Mouse (Mus musculus): ENCODE measurements at regions not wholly inside any gene's neighbourhood (a gene's known extent, or its start where the extent isn't known, plus 50 kb on each side); places are given as distances from the start of the nearest gene placed in this dataset.

DNA sequence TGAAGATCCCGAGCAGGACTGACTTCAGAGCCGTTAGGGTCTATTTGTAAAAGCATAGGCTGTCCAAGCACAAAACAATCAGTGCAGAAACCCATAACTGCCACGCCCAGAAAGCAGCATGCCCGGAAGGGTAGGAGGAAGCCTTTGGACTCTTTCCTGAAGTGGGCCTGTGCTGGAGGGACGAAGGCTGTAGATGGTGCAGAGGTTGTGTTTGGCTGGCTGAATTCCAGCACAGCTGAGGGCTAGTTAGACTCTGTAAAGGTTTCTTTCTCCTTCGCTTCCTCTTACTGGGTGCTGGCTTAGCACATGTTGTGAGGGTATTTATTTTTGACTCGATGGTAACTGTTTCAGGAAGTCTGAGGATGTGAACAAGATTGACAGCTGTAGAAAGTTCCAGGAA lies 254.5 kb downstream of the Tbc1d1 start:
- no peak overlapping the region for H3K27ac ChIP-seq (replicated peaks; ENCODE audit: low read depth, low read length)
- H3K9me3 ChIP-seq (ENCODE audit: control insufficient read depth, low read length), result no peaks in the 10 kb centered on the region
- DNase-seq (ENCODE audit: low spot score), result no peak
- no peak for TF ChIP-seq POLR2A (IDR thresholded peaks at IDR 0.05; ENCODE audit: borderline replicate concordance, extremely low read depth, insufficient read depth, insufficient read length)
- H3K36me3 ChIP-seq (ENCODE audit: control insufficient read depth, insufficient read depth, low read length), result no peaks in the 10 kb centered on the region
- H3K4me3 ChIP-seq (replicated peaks; ENCODE audit: low read length), result no peak overlapping the region
- H3K4me1 ChIP-seq (ENCODE audit: control insufficient read depth, insufficient read depth, low read length), result peaks cover 4% of the 10 kb centered on the region; the same call in 1 of the 2 replicates
- H3K27me3 ChIP-seq (ENCODE audit: control insufficient read depth, insufficient read depth, low read length), result no peaks in the 10 kb centered on the region
- WGBS, result 56% methylated on average over 7 of the region's 7 CpGs
- H3K9ac ChIP-seq (ENCODE audit: low read depth, low read length, severe bottlenecking), result no peak overlapping the region
- H3K4me2 ChIP-seq (replicated peaks; ENCODE audit: low read depth, low read length, severe bottlenecking), result no peak overlapping the region
- no peak for ATAC-seq (ENCODE audit: low FRiP score, low read depth)

DNA sequence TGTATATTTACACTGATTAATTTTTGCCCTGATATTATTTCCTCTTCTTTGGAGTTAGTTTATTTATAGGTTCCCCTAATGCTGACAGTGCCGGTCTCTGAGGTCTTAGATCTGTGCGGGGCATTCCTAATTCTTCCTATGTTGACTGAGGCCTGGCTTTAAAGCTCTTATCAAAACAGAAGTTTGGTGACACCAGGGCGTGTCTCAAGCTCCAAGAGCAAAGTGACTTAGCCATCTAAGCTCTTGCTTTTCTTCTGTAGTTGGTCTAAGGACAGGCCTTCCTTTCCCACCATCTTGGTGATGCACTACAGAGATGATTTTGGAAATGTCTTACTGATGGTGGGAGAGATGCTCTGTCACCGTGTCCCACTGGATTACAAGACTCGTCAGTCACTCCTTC lies 258.4 kb downstream of the Tbc1d1 start:
- Histone ChIP-seq H3K27me3 (ENCODE audit: control insufficient read depth, insufficient read depth, low read length) (no peaks in the 10 kb centered on the region), H3K4me1 (ENCODE audit: control insufficient read depth, insufficient read depth, low read length) (peaks cover 4% of the 10 kb centered on the region; the same call in 1 of the 2 replicates), H3K4me2 (replicated peaks; ENCODE audit: low read depth, low read length, severe bottlenecking) (no peak overlapping the region), H3K36me3 (ENCODE audit: control insufficient read depth, insufficient read depth, low read length) (no peaks in the 10 kb centered on the region), H3K9ac (ENCODE audit: low read depth, low read length, severe bottlenecking) (no peak overlapping the region), H3K27ac (replicated peaks; ENCODE audit: low read depth, low read length) (no peak overlapping the region), H3K4me3 (replicated peaks; ENCODE audit: low read length) (no peak overlapping the region), H3K9me3 (ENCODE audit: control insufficient read depth, low read length) (no peaks in the 10 kb centered on the region)
- no peak for TF ChIP-seq POLR2A (IDR thresholded peaks at IDR 0.05; ENCODE audit: borderline replicate concordance, extremely low read depth, insufficient read depth, insufficient read length)
- WGBS, result 74% methylated on average over 5 of the region's 5 CpGs
- ATAC-seq (ENCODE audit: low FRiP score, low read depth) (no peak), DNase-seq (ENCODE audit: low spot score) (no peak)

DNA sequence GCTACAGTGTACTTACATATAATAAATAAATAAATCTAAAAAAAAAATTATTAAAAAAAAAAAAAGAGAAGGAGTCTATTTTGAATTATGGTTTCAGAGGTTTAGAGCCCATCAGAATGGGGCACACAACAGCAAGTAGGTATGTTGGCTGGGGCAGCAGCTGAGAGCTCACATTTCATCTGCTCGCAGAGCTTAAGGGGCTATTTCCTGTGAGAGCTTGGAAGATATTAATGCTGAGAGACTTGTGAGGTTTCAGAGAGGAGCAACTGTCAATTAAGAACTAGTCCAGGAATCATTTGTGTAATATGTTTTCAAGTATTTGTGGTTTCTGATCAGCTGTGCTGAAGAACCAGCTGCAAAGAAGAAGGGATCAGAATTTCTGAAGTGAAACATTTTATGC lies 263.3 kb downstream of the Tbc1d1 start:
- no peak overlapping the region for H3K4me3 ChIP-seq (replicated peaks; ENCODE audit: low read length)
- no peaks in the 10 kb centered on the region for H3K9me3 ChIP-seq (ENCODE audit: control insufficient read depth, low read length)
- H3K4me2 ChIP-seq (replicated peaks; ENCODE audit: low read depth, low read length, severe bottlenecking), result no peak overlapping the region
- ATAC-seq (ENCODE audit: low FRiP score, low read depth), result no peak
- peaks cover 10% of the 10 kb centered on the region for H3K4me1 ChIP-seq (ENCODE audit: control insufficient read depth, insufficient read depth, low read length)
- H3K27ac ChIP-seq (replicated peaks; ENCODE audit: low read depth, low read length), result no peak overlapping the region
- TF ChIP-seq POLR2A (IDR thresholded peaks at IDR 0.05; ENCODE audit: borderline replicate concordance, extremely low read depth, insufficient read depth, insufficient read length), result no peak
- H3K9ac ChIP-seq (ENCODE audit: low read depth, low read length, severe bottlenecking), result no peak overlapping the region
- DNase-seq (ENCODE audit: low spot score), result no peak
- no peaks in the 10 kb centered on the region for H3K36me3 ChIP-seq (ENCODE audit: control insufficient read depth, insufficient read depth, low read length)
- H3K27me3 ChIP-seq (ENCODE audit: control insufficient read depth, insufficient read depth, low read length), result no peaks in the 10 kb centered on the region
- 68% methylated on average over 1 of the region's 1 CpGs for WGBS

DNA sequence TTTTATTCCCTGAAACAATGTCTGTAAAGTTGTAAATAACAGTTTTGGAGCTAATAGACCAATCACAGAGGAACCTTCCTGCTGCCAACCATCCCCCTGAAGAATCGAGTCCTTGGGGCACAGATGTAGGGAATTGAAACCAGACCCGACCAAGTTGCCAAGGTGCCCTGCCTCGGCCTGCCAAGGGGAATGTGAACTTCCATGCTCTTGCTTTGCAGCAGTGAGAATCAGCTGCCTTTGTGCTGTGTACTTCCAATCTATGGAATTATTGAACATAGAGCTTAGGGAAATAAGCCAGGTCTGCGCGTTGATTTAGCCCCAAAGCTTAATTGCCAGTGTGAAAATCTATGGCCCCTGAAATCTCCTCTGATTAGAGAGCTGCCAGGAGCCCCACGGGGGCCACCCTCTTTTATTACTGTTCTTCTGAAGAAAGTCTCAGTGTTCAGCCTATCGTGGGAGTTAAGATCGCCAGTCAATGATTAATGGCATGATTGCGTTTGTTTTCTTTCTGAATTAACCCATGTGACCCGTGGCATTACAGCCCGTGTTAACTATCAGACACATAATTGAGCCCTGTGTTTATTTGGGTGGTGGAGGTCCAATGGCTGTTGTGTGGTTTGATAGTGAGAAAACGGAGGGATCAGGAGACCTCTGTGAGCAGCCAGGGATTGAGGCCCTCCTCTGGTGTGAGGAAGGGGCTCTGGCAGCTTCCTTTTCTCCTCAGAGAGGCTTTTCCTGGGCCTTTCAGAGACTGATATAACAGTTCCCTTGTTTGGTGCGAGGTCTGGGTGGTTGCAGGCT lies 266.9 kb downstream of the Tbc1d1 start:
- Histone ChIP-seq H3K9me3 (ENCODE audit: control insufficient read depth, low read length) (no peaks in the 10 kb centered on the region), H3K36me3 (ENCODE audit: control insufficient read depth, insufficient read depth, low read length) (no peaks in the 10 kb centered on the region), H3K4me3 (replicated peaks; ENCODE audit: low read length) (no peak overlapping the region), H3K4me2 (replicated peaks; ENCODE audit: low read depth, low read length, severe bottlenecking) (no peak overlapping the region), H3K9ac (ENCODE audit: low read depth, low read length, severe bottlenecking) (no peak overlapping the region), H3K27ac (replicated peaks; ENCODE audit: low read depth, low read length) (no peak overlapping the region), H3K4me1 (ENCODE audit: control insufficient read depth, insufficient read depth, low read length) (peaks cover 10% of the 10 kb centered on the region), H3K27me3 (ENCODE audit: control insufficient read depth, insufficient read depth, low read length) (no peaks in the 10 kb centered on the region)
- no peak for ATAC-seq (ENCODE audit: low FRiP score, low read depth)
- WGBS, result 17% methylated on average over 13 of the region's 13 CpGs
- no peak for TF ChIP-seq POLR2A (IDR thresholded peaks at IDR 0.05; ENCODE audit: borderline replicate concordance, extremely low read depth, insufficient read depth, insufficient read length)
- no peak for DNase-seq (ENCODE audit: low spot score)

DNA sequence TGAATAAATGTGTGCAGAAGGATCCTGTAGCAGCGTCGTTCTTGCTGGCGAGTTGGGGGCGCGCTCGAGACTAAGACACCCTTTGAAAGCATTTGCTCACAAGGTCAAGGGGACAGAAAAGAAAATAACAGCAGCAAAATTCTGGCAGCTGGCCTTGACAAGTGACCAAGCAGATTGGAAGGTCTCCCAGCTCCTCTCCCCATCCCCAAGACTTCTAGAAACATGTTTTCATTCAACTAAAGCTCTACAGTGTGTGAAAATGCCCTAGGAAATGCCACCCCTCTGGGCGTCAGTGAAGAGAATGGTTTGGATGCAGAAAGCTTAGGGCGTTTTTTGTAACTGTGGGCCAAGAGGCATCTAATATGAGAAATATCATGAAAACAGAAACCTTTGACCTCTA lies 272.7 kb downstream of the Tbc1d1 start:
- H3K27ac ChIP-seq (replicated peaks; ENCODE audit: low read depth, low read length), result no peak overlapping the region
- no peak for DNase-seq (ENCODE audit: low spot score)
- H3K9me3 ChIP-seq (ENCODE audit: control insufficient read depth, low read length), result no peaks in the 10 kb centered on the region
- H3K4me2 ChIP-seq (replicated peaks; ENCODE audit: low read depth, low read length, severe bottlenecking), result no peak overlapping the region
- no peaks in the 10 kb centered on the region for H3K4me1 ChIP-seq (ENCODE audit: control insufficient read depth, insufficient read depth, low read length)
- no peak for ATAC-seq (ENCODE audit: low FRiP score, low read depth)
- no peaks in the 10 kb centered on the region for H3K36me3 ChIP-seq (ENCODE audit: control insufficient read depth, insufficient read depth, low read length)
- 89% methylated on average over 8 of the region's 8 CpGs for WGBS
- H3K9ac ChIP-seq (ENCODE audit: low read depth, low read length, severe bottlenecking), result no peak overlapping the region
- no peak overlapping the region for H3K4me3 ChIP-seq (replicated peaks; ENCODE audit: low read length)
- no peaks in the 10 kb centered on the region for H3K27me3 ChIP-seq (ENCODE audit: control insufficient read depth, insufficient read depth, low read length)
- TF ChIP-seq POLR2A (IDR thresholded peaks at IDR 0.05; ENCODE audit: borderline replicate concordance, extremely low read depth, insufficient read depth, insufficient read length), result no peak
